Mouse (Mus musculus) heart, embryonic 12.5 days (tissue): Measurements from ENCODE around the gene Krt4. TPM values are rescaled to one million over a fixed set of nuclear protein-coding genes. Genes with fewer than 3 reads are reported as not detected.

Experiments used
- ATAC-seq: fragments of 200-750 bp; cut with Nextera tagmentation; 2 replicates; pipeline ENCODE4 v1.8.0; 2017; ENCODE audit warnings: moderate TSS enrichment, moderate library complexity; ENCODE audit not compliant: insufficient number of reproducible peaks, low FRiP score
- H3K27ac ChIP-seq: fragments of 300-500 bp; sonication (generic); 2 replicates; pipeline ENCODE4 v1.5.1; 2016; ENCODE audit warnings: mild to moderate bottlenecking, moderate library complexity; ENCODE audit not compliant: poor library complexity, severe bottlenecking
- H3K27me3 ChIP-seq: fragments of 300-500 bp; sonication (generic); replicated peaks from 2 replicates; pipeline ENCODE4 v1.6.1; 2016; ENCODE audit warnings: mild to moderate bottlenecking, moderate library complexity
- H3K36me3 ChIP-seq: fragments of 300-500 bp; sonication (generic); 2 replicates; pipeline ENCODE4 v1.6.1; 2016; ENCODE audit warnings: mild to moderate bottlenecking, moderate library complexity
- H3K4me1 ChIP-seq: fragments of 300-500 bp; sonication (generic); replicated peaks from 2 replicates; pipeline ENCODE4 v1.6.1; 2016; ENCODE audit warnings: mild to moderate bottlenecking
- H3K4me2 ChIP-seq: fragments of 300-500 bp; sonication (generic); 2 replicates; pipeline ENCODE4 v1.6.1; 2016; ENCODE audit warnings: mild to moderate bottlenecking, moderate library complexity
- H3K4me3 ChIP-seq: fragments of 300-500 bp; sonication (generic); 2 replicates; pipeline ENCODE4 v1.5.1; 2016; ENCODE audit warnings: mild to moderate bottlenecking
- H3K9ac ChIP-seq: fragments of 300-500 bp; sonication (generic); 2 replicates; pipeline ENCODE4 v1.6.1; 2016; ENCODE audit warnings: mild to moderate bottlenecking, moderate library complexity
- H3K9me3 ChIP-seq: fragments of 300-500 bp; sonication (generic); replicated peaks from 2 replicates; pipeline ENCODE4 v1.6.1; 2016; ENCODE audit warnings: mild to moderate bottlenecking, moderate library complexity
- WGBS: fragments of 180-500 bp; shearing (Covaris S2); methylation state at CpG from one replicate; pipeline ENCODE4 v1.1.7; 2016; 5-methylcytosine and 5-hydroxymethylcytosine counted together
- polyA plus RNA-seq: library from polyadenylated mRNA; unstranded; fragments of >200 nt; fragmentation: Nextera tagmentation; extraction: Ambion mirVana; gene quantifications from 2 replicates; pipeline ENCODE4 v1.2.1, GENCODE M21; 2016

The Krt4 gene
- polyA plus RNA-seq, 1 experiment from 2014 or later, result not detected

DNA sequence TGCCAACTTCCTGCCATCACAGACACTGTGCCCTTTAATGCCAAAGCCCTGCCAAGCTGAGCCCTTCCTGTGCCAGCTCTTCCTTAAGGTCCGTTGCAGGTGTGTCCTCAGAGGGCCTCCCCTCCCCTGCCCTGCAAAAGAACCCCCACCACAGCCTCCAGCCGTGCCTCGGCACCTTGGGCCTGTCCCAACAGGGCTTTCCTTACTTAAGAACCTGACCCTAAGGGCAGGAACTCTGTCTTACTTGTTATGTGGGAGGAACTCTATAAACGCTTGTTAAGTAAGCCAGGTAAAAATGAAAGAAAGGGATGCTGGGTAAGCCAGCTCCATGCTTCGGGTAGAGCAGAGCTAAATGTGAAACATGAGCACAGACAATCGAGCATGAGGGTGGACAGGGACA lies 8.5 kb upstream of the Krt4 start:
- Histone ChIP-seq H3K9me3 (no peaks in the 10 kb centered on the region), H3K4me1 (peaks cover 19% of the 10 kb centered on the region), H3K9ac (no peak overlapping the region), H3K4me2 (no peak overlapping the region), H3K27ac (no peak overlapping the region), H3K4me3 (no peak overlapping the region), H3K36me3 (no peaks in the 10 kb centered on the region), H3K27me3 (peaks cover 46% of the 10 kb centered on the region)
- 70% methylated on average over 6 of the region's 6 CpGs for WGBS
- no peak for ATAC-seq

DNA sequence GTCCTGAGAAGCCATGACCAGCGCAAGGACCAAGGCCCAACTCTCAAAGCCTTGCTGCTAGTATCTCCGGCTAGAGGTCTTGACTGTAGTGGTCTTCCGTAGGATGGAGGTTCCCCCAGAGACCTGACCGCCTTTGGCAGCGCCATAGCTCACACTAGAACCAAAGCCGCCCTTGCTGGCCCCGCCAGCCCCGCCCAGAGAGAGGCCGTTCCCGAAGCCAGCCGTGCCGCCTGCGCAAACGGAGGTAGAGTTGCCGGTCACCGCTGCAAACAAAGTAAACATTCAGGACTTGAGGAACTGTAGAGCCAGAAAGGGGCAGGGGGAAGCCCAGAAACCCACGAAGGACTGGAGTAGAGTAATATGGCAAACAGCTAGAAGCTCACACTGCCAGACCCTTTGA lies 5.1 kb upstream of the Krt4 start:
- ATAC-seq, result no peak
- Histone ChIP-seq H3K4me1 (peaks cover 19% of the 10 kb centered on the region), H3K36me3 (no peaks in the 10 kb centered on the region), H3K27ac (no peak overlapping the region), H3K9ac (peak overlapping the region; percentile 31), H3K9me3 (no peaks in the 10 kb centered on the region), H3K27me3 (peaks cover 46% of the 10 kb centered on the region), H3K4me2 (peak overlapping the region; percentile 67), H3K4me3 (peak overlapping the region; percentile 39)
- WGBS, result under 1% methylated on average over 17 of the region's 17 CpGs

DNA sequence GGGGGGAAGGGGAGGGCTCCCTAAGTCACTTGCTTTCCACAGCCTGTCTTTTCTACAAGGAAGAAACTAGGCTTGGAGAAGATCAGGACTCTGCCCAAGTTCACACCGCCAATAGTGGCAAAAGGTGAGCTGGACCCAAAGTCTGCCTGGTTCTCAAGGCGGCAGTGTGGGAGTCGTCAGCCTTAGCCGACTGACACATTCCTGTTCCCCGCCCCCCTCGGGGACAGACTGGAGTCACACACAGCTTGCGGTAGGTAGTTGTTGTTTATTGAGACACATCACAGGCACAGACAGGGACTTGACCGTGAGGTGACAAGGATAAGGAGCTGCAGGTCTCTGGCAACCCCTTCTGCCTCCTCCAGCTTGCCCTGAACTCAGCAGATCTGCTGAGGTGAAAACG lies 4.6 kb upstream of the Krt4 start:
- H3K36me3 ChIP-seq, result no peaks in the 10 kb centered on the region
- H3K4me2 ChIP-seq, result peak overlapping the region; percentile 67
- WGBS, result 11% methylated on average over 9 of the region's 9 CpGs
- peaks cover 19% of the 10 kb centered on the region for H3K4me1 ChIP-seq
- no peaks in the 10 kb centered on the region for H3K9me3 ChIP-seq
- ATAC-seq, result no peak
- H3K27ac ChIP-seq, result no peak overlapping the region
- no peak overlapping the region for H3K9ac ChIP-seq
- H3K4me3 ChIP-seq, result peak overlapping the region; percentile 39; the same call in 1 of the 2 replicates
- peaks cover 51% of the 10 kb centered on the region for H3K27me3 ChIP-seq

DNA sequence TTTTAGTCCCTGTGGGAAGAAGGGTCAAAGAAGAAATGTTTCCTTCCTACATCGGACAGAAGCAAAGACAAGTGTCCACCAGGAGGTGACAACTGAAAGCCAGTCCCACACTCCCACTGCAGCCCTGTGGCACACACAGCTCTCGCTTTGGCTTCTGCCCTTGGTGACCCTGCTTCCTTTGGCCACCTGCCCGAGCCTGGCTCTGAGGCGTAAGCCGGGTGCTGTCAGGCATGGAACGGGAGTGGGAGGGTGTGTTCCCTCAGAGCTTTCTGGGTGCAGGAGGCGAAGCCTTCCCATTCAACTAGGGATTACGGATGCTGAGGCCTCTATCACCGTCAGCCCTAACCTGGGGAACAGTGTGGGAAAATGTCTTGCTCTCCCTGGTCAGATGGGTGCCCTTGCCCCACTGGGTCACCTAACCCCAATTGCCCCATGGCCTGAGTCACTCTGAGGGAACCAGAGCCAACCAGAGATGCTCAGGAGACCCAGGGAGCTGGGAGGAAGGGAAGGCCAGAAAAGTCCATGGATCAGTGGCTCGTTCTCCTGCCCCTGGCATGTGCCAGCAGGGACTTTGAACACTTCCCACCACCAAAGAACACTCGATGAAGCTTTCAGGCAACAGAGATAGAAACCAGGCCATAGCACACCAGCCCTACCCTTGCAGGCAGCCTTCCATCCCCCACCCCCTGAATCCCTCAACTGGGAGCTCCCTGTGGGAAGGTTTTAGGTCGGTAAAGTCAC lies 3.0 kb upstream of the Krt4 start:
- Histone ChIP-seq H3K4me3 (no peak overlapping the region), H3K9me3 (no peaks in the 10 kb centered on the region), H3K4me1 (peaks cover 19% of the 10 kb centered on the region), H3K9ac (no peak overlapping the region), H3K27me3 (peaks cover 48% of the 10 kb centered on the region), H3K36me3 (no peaks in the 10 kb centered on the region), H3K4me2 (no peak overlapping the region), H3K27ac (no peak overlapping the region)
- 69% methylated on average over 12 of the region's 12 CpGs for WGBS
- 0 out of 2 replicates have a peak, but pooled peaks have one; percentile 17 for ATAC-seq

DNA sequence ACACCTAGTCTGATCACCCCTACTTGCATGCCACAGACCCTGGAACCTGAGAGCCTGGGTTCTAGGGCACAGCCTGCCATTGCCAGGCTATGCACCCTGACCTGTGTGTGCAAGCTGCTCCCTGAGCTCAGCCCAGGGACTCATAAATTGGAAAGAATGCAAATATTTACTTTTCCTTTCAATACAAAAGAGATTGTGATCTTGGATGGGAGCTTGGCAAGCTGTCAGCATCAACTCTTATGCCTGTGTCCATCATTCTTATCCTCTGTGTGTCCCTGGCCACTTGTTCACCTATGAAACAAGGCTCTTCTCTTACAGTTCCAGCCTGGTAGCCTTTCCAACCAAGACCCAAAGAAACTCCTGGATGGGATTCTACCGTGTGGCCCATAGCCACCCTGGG lies 506 bp upstream of the Krt4 start:
- no peak for ATAC-seq

DNA sequence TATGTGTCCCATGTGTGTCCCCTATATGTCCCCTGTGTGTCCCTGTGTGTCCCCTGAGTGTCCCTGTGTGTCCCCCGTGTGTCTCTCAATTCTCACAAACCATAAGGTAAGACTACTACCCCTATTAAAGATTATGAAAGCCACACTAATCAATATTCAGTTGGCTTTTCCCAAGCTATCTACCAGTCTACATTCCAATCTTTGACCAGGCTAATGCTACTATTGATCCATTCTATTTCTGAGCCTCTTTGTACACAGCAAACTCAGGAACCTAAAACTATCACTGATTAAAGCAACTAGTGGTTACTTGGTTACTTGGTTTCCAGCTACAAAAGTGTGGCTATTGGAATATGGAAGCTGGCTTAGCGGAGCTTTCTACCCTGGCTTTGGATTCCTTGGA lies 2.2 kb downstream of the Krt4 start:
- no peak overlapping the region for H3K9ac ChIP-seq
- no peaks in the 10 kb centered on the region for H3K4me1 ChIP-seq
- H3K27me3 ChIP-seq, result peaks cover 11% of the 10 kb centered on the region; the same call in 1 of the 2 replicates
- H3K4me2 ChIP-seq, result no peak overlapping the region
- WGBS, result 79% methylated on average over 2 of the region's 2 CpGs
- H3K36me3 ChIP-seq, result no peaks in the 10 kb centered on the region
- no peak overlapping the region for H3K4me3 ChIP-seq
- ATAC-seq, result no peak
- no peaks in the 10 kb centered on the region for H3K9me3 ChIP-seq
- H3K27ac ChIP-seq, result no peak overlapping the region

More for the DNA sequence above, 506 bp upstream of the Krt4 start:
- H3K27me3 ChIP-seq, result peaks cover 24% of the 10 kb centered on the region
- WGBS, result 83% methylated on average over 1 of the region's 1 CpGs
- no peak overlapping the region for H3K4me3 ChIP-seq
- H3K9ac ChIP-seq, result no peak overlapping the region
- H3K36me3 ChIP-seq, result no peaks in the 10 kb centered on the region
- H3K9me3 ChIP-seq, result no peaks in the 10 kb centered on the region
- H3K4me1 ChIP-seq, result peaks cover 11% of the 10 kb centered on the region
- no peak overlapping the region for H3K27ac ChIP-seq
- H3K4me2 ChIP-seq, result no peak overlapping the region

DNA sequence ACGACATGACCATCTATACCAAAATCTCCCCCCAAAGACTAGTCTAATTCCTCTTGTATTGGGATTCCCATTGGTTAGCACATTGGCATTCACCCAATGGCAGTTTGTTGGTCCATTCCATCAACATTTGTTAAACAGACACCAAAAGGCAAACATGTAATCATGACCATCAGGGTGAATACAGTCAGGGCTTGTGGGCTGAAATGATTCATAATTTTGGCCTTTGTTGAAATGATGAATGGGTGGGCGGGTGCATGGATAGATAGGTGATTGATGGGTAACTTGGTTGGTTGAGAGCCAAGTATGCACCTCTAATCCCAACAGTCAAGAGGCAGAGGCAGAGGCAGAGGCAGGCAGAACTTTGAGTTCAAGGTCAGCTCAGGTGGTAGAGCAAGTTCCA lies 8.5 kb downstream of the Krt4 start:
- no peak overlapping the region for H3K27ac ChIP-seq
- no peaks in the 10 kb centered on the region; the same call in 1 of the 2 replicates for H3K27me3 ChIP-seq
- H3K4me2 ChIP-seq, result no peak overlapping the region
- 61% methylated on average over 2 of the region's 2 CpGs for WGBS
- no peaks in the 10 kb centered on the region for H3K4me1 ChIP-seq
- no peaks in the 10 kb centered on the region for H3K36me3 ChIP-seq
- no peak overlapping the region for H3K4me3 ChIP-seq
- H3K9ac ChIP-seq, result no peak overlapping the region
- no peak for ATAC-seq
- H3K9me3 ChIP-seq, result no peaks in the 10 kb centered on the region

DNA sequence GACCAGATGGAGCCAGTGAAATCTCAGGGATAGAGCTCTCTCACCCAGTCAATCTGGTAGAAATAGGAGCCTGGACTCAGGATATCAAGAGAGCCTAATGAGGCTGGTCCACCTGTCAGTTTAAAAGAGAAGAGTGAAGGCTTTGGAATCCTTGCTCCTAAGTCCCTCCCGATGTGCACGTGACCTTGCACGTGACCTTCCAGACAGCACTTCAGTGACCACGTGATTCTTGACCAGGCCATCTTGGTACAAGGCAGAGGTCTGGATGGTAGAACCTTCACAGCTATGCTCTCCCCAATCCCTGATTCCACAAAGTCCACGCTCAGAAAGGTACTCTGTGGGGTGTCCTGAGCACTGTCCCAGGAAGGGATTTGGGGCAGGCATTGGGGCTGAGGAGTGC lies 19.7 kb downstream of the Krt4 start:
- no peak overlapping the region for H3K4me2 ChIP-seq
- no peaks in the 10 kb centered on the region for H3K4me1 ChIP-seq
- H3K27me3 ChIP-seq, result peaks cover 8% of the 10 kb centered on the region; the same call in 1 of the 2 replicates
- peaks cover 6% of the 10 kb centered on the region; the same call in 1 of the 2 replicates for H3K9me3 ChIP-seq
- no peak overlapping the region for H3K27ac ChIP-seq
- ATAC-seq, result no peak
- WGBS, result 81% methylated on average over 5 of the region's 5 CpGs
- H3K4me3 ChIP-seq, result no peak overlapping the region
- no peaks in the 10 kb centered on the region for H3K36me3 ChIP-seq
- no peak overlapping the region for H3K9ac ChIP-seq

DNA sequence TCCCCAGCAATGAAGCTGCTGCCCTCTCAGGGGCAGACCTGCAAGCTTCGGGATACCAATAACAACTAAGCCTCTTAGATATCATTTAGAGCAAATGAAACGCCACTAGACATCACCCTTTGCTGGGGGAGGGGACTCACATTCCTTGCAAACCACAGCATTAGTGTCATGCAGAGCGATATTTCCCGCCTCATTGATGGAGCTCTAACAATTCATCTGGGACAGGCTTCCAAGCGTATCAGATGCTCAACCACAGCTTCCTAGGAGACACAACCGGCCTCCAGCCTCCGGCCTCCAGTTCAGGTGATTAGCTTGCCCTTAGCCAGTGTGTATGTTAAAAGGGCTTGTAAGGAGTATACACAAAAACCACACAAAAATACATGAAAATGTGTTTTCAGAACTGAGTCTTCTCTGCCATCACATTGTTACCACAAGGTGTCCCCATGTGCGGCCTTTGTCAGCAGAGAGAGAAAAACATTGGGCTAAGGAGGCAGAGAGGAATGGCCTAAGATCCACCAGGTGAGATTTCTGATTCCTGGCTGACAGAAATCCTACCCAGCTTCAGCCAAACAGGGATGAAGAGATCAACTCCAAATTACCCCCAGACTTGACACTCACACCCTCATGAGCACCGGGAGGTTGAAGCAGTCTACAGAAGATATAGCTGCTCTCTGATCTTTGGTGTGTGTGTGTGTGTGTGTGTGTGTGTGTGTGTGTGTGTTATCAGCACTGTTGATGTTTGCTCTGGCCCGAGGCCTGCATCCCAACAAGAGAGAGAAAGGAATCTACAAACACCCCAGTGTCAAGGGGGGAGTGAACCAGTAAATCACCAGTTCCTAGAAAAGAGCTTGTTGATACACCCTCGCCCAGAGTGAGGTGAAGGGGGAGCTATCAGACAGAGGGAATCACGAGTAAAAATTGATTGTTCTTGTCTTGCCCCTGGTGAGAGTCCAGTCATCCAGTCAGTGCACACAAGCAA lies 22.1 kb downstream of the Krt4 start:
- no peaks in the 10 kb centered on the region for H3K9me3 ChIP-seq
- no peaks in the 10 kb centered on the region for H3K36me3 ChIP-seq
- ATAC-seq, result no peak
- no peak overlapping the region for H3K4me2 ChIP-seq
- H3K9ac ChIP-seq, result no peak overlapping the region
- H3K4me3 ChIP-seq, result no peak overlapping the region
- 50% methylated on average over 12 of the region's 12 CpGs for WGBS
- H3K27me3 ChIP-seq, result no peaks in the 10 kb centered on the region
- H3K4me1 ChIP-seq, result no peaks in the 10 kb centered on the region
- no peak overlapping the region for H3K27ac ChIP-seq

DNA sequence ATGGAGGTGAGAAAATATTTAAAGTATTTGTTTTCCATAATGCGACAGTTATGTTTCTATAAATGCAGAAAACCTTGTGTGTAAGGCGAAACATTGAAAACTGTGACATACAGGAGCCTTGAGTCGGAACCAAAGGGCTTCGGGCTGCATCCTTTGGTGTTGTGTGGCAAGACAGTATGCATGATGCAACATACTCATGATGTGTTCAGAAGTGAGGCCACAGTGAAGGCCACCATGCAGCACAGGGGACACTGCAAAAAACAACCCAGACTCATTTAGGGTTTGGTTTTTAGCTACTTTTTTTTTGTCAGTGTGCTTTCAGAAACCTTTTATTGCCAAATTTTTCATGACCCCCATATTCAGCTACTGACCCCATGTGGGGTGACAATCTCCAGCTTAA lies 29.3 kb downstream of the Krt4 start:
- H3K36me3 ChIP-seq, result no peaks in the 10 kb centered on the region
- H3K27me3 ChIP-seq, result peaks cover 18% of the 10 kb centered on the region; the same call in 1 of the 2 replicates
- H3K4me1 ChIP-seq, result no peaks in the 10 kb centered on the region
- H3K9ac ChIP-seq, result no peak overlapping the region
- no peak overlapping the region for H3K4me2 ChIP-seq
- H3K9me3 ChIP-seq, result no peaks in the 10 kb centered on the region
- ATAC-seq, result no peak
- 77% methylated on average over 4 of the region's 4 CpGs for WGBS
- no peak overlapping the region for H3K4me3 ChIP-seq
- no peak overlapping the region for H3K27ac ChIP-seq

DNA sequence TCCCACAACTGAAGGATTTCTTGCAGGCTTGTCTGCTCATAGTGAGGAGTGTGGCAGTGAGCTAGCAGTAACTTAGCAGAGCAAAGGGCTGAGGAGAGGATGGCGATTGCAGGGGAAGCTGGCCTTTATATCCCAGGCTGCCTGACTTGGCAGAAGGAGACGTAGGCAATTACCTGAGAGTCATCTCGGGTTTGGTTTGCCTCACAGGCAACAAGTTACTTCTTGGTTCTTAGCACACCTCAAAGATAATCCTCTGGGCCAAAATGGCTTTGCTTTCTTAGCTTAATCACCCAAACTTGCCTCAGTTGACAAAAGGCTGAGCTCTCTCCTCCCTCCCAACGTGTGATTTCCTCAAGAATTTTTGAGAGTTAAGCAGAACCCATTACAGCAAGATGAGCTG lies 31.7 kb downstream of the Krt4 start, which contains the start of gene Krt76:
Gene Krt76, minus strand, starts transcription at position 101 of the 400 bp plus-strand sequence.
- 55% methylated on average over 4 of the region's 4 CpGs for WGBS
- Histone ChIP-seq H3K4me3 (no peak within 1 kb of the TSS), H3K4me2 (no peak within 1 kb of the TSS), H3K27ac (no peak within 1 kb of the TSS), H3K4me1 (0 out of 2 replicates have a peak, but pooled peaks cover 3% of the 10 kb centered on the region), H3K27me3 (peaks cover 18% of the 10 kb centered on the region; the same call in 1 of the 2 replicates), H3K36me3 (no peaks in the 10 kb centered on the region), H3K9ac (no peak within 1 kb of the TSS), H3K9me3 (no peaks in the 10 kb centered on the region)
- no peak for ATAC-seq
